Mouse (Mus musculus) layer of hippocampus, adult 2 months (tissue): Measurements from ENCODE around the gene Smco1. TPM values are rescaled to one million over a fixed set of nuclear protein-coding genes. Genes with fewer than 3 reads are reported as not detected.
"Not testable (repeated sequence)": the region's sequence is repeated elsewhere in the genome, so short reads cannot be mapped to it uniquely, and the experiment has no call there.

ENCODE experiments used
- DNase-seq, 2 experiments: peaks; one replicate each; pipeline ENCODE4 v3.0.0; 2022; ENCODE audit warnings: low spot score in 2 of 2
- H3K27ac ChIP-seq: fragments of 200-600 bp; 2 replicates; pipeline ENCODE4 v1.8.1; 2022
- H3K4me3 ChIP-seq: fragments of 200-600 bp; 2 replicates; pipeline ENCODE4 v1.8.1; 2022; ENCODE audit warnings: mild to moderate bottlenecking
- CTCF ChIP-seq: fragments of 200-600 bp; conservative IDR thresholded peaks from 2 replicates; pipeline ENCODE4 v1.8.1; 2022; ENCODE audit warnings: antibody characterized with exemption, mild to moderate bottlenecking, moderate library complexity
- long read RNA-seq, 2 experiments: library from polyadenylated mRNA; stranded (forward); transcript quantifications; one replicate each; pipeline ENCODE4 v2.0.0; 2021; ENCODE audit warnings: borderline mapping rate in 2 of 2
- total RNA-seq, 2 experiments: library from RNA; stranded (reverse); gene quantifications; 2 replicates each; pipeline ENCODE4 v1.2.3; 2021

The Smco1 gene
- not detected for total RNA-seq
- long read RNA-seq, experiment 1, result 0 reads
- long read RNA-seq, experiment 2, result 0 reads

GRCm38 (mm10) chr16:32271291-32271690 lies at the start of gene Smco1:
Gene Smco1 (plus strand): TSS chr16:32271468.
- DNase-seq, result no peak
- no peak within 1 kb of the TSS for H3K27ac ChIP-seq
- no peak within 1 kb of the TSS for H3K4me3 ChIP-seq
- no peak for TF ChIP-seq CTCF

- Histone ChIP-seq H3K4me3 (no peak overlapping the region), H3K27ac (no peak overlapping the region)
- DNase-seq, result no peak
- TF ChIP-seq CTCF, result no peak
These were observed 49.5 kb upstream of the Smco1 start for GRCm38 (mm10) chr16:32221803-32222202.

- no peak for TF ChIP-seq CTCF
- H3K27ac ChIP-seq, result no peak overlapping the region
- no peak overlapping the region for H3K4me3 ChIP-seq
- DNase-seq, result no peak
These were observed 48.9 kb upstream of the Smco1 start for GRCm38 (mm10) chr16:32222399-32222798.

- not testable (repeated sequence) for H3K27ac ChIP-seq, DNase-seq, H3K4me3 ChIP-seq
These were observed 39.2 kb upstream of the Smco1 start for GRCm38 (mm10) chr16:32232050-32232449.

GRCm38 (mm10) chr16:32237930-32238680 lies 33.2 kb upstream of the Smco1 start:
- Histone ChIP-seq H3K4me3 (no peak overlapping the region), H3K27ac (no peak overlapping the region)
- no peak for DNase-seq
- TF ChIP-seq CTCF, result no peak

GRCm38 (mm10) chr16:32239428-32240312 lies 31.6 kb upstream of the Smco1 start:
- no peak overlapping the region for H3K27ac ChIP-seq
- no peak overlapping the region for H3K4me3 ChIP-seq
- DNase-seq, result no peak
- no peak for TF ChIP-seq CTCF

GRCm38 (mm10) chr16:32243901-32244300 lies 27.4 kb upstream of the Smco1 start:
- TF ChIP-seq CTCF, result no peak
- H3K4me3 ChIP-seq, result no peak overlapping the region
- H3K27ac ChIP-seq, result no peak overlapping the region
- DNase-seq, result no peak

- DNase-seq, result peak in 1 of 2 experiments; percentile 38
- no peak for TF ChIP-seq CTCF
- Histone ChIP-seq H3K27ac (peak overlapping the region; percentile 88), H3K4me3 (peak overlapping the region; percentile 87)
These were observed 24.9 kb upstream of the Smco1 start for GRCm38 (mm10) chr16:32246351-32246791.

- no peak for TF ChIP-seq CTCF
- DNase-seq, result peak; percentile 98
- H3K27ac ChIP-seq, result peak within 1 kb of the TSS; percentile 88
- H3K4me3 ChIP-seq, result peak within 1 kb of the TSS; percentile 87
These were observed 24.3 kb upstream of the Smco1 start, which contains the start of the genes Fbxo45 and Wdr53 for GRCm38 (mm10) chr16:32246952-32247370. Gene Fbxo45 (minus strand): TSS chr16:32247158. Gene Wdr53 (plus strand): TSS chr16:32247227.

GRCm38 (mm10) chr16:32264225-32264624 lies 7.0 kb upstream of the Smco1 start:
- not testable (repeated sequence) for H3K27ac ChIP-seq, H3K4me3 ChIP-seq, DNase-seq
- peak; percentile 74 for TF ChIP-seq CTCF

- no peak for DNase-seq
- no peak overlapping the region for H3K4me3 ChIP-seq
These were observed 2.1 kb downstream of the Smco1 start for GRCm38 (mm10) chr16:32273338-32273737.

GRCm38 (mm10) chr16:32275041-32275440 lies 3.8 kb downstream of the Smco1 start:
- TF ChIP-seq CTCF, result no peak
- DNase-seq, result no peak
- Histone ChIP-seq H3K4me3 (no peak overlapping the region), H3K27ac (no peak overlapping the region)

More at GRCm38 (mm10) chr16:32273338-32273737, 2.1 kb downstream of the Smco1 start:
- no peak overlapping the region for H3K27ac ChIP-seq
- peak; percentile 75 for TF ChIP-seq CTCF

GRCm38 (mm10) chr16:32275830-32276229 lies 4.6 kb downstream of the Smco1 start:
- TF ChIP-seq CTCF, result no peak
- no peak overlapping the region for H3K27ac ChIP-seq
- H3K4me3 ChIP-seq, result no peak overlapping the region
- DNase-seq, result no peak
